ENCODE assay signal across 23 mouse cellular contexts in the genomic region with DNA sequence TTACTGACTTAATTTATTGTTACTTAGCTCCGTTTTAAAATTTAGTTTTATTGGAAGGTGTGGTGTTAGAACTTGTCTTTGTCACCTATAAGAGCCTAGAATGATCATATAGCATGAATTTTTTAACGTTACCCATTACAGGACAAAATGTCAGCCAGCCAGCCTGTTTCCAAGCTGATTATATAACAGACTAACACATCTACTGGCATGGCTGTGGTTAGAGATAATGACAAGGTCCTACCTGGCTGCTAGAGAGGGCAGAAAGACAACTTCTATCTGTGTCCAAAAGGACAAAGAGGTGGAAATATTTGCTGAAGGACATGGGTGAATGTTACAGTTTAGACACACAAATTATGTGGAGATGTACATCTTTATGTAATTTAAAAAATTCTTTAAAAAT.
A peak's percentile ranks its signal among the peaks of the same experiment; 100 is the strongest.
DNase-seq lines count a peak whose midpoint lies in the region; ATAC-seq lines count a peak whose summit lies in the region.
"Had no signal": no experiment of that assay in that cellular context is flagged by ENCODE, and none has a peak within 500 bp of the region (broad histone marks: within the 10 kb centered on the region; RNA-seq: fewer than 3 reads in every experiment).

No protein-coding gene starts in this region.

- no peaks in the 10 kb centered on the region for H3K36me3 ChIP-seq in liver, embryonic 16.5 days (ENCODE audit: control insufficient read depth, insufficient read depth)
- H3K36me3 ChIP-seq: embryonic facial prominence, embryonic 10.5 days; embryonic facial prominence, embryonic 13.5 days; heart, embryonic 10.5 days; heart, embryonic 13.5 days; hindbrain, embryonic 12.5 days; hindbrain, embryonic 15.5 days had no signal

- DNase-seq in adrenal gland, adult (ENCODE audit: inconsistent age in 2 of 2, low spot score in 1 of 2): no peak
- no peak for DNase-seq in cerebellum, postnatal 10 days
- DNase-seq: adrenal gland, postnatal 10 days; adrenal gland, postnatal 36 days; cerebellum, adult 18-20 months; cerebellum, adult 9-10 months; cerebellum, postnatal 25 days; forebrain, postnatal 0 days; gastrocnemius, postnatal 36 days; heart, adult 2 months; heart, postnatal 14 days had no signal

- no peaks in the 10 kb centered on the region for H3K27me3 ChIP-seq in liver, embryonic 16.5 days (ENCODE audit: control insufficient read depth, insufficient read depth, low read depth, low read length)
- H3K27me3 ChIP-seq: embryonic facial prominence, embryonic 13.5 days; heart, embryonic 13.5 days; hindbrain, embryonic 12.5 days; hindbrain, embryonic 15.5 days had no signal

- H3K4me2 ChIP-seq in liver, embryonic 16.5 days (ENCODE audit: low read depth, low read length): no peak overlapping the region
- H3K4me2 ChIP-seq: embryonic facial prominence, embryonic 13.5 days; heart, embryonic 13.5 days; hindbrain, embryonic 12.5 days; hindbrain, embryonic 15.5 days had no signal

- 46% methylated on average over 2 of the region's 2 CpGs for WGBS in liver, embryonic 16.5 days (ENCODE audit: insufficient replicate concordance)

- no peaks in the 10 kb centered on the region for H3K4me1 ChIP-seq in liver, embryonic 16.5 days (ENCODE audit: control insufficient read depth, low read depth, low read length)
- H3K4me1 ChIP-seq: embryonic facial prominence, embryonic 10.5 days; embryonic facial prominence, embryonic 13.5 days; heart, embryonic 10.5 days; heart, embryonic 13.5 days; hindbrain, embryonic 12.5 days; hindbrain, embryonic 15.5 days had no signal

- H3K4me3 ChIP-seq in liver, embryonic 16.5 days (ENCODE audit: low read depth, low read length): no peak overlapping the region
- H3K4me3 ChIP-seq: embryonic facial prominence, embryonic 10.5 days; embryonic facial prominence, embryonic 13.5 days; heart, adult 2 months; heart, embryonic 10.5 days; heart, embryonic 13.5 days; hindbrain, embryonic 12.5 days; hindbrain, embryonic 15.5 days had no signal

- H3K9me3 ChIP-seq in liver, embryonic 16.5 days (replicated peaks; ENCODE audit: control insufficient read depth, low read length): no peaks in the 10 kb centered on the region
- H3K9me3 ChIP-seq: embryonic facial prominence, embryonic 10.5 days; embryonic facial prominence, embryonic 13.5 days; heart, embryonic 10.5 days; heart, embryonic 13.5 days; hindbrain, embryonic 12.5 days; hindbrain, embryonic 15.5 days had no signal

- H3K9ac ChIP-seq in liver, embryonic 16.5 days (ENCODE audit: low read depth, low read length): no peak overlapping the region
- H3K9ac ChIP-seq: embryonic facial prominence, embryonic 13.5 days; forebrain, postnatal 0 days; heart, embryonic 13.5 days; hindbrain, embryonic 12.5 days; hindbrain, embryonic 15.5 days had no signal

- ATAC-seq in erythroblast, adult 5-6 weeks (replicated peaks; ENCODE audit: low FRiP score, poor library complexity, severe bottlenecking): peak; percentile 74; the same call in 1 of the 2 replicates
- ATAC-seq in erythroid progenitor cell, adult 5-6 weeks (replicated peaks; ENCODE audit: low FRiP score, poor library complexity, severe bottlenecking): peak; percentile 59; the same call in 1 of the 2 replicates
- ATAC-seq in liver, embryonic 16.5 days (ENCODE audit: low read depth): peak; percentile 60; the same call in 1 of the 2 replicates
- ATAC-seq in megakaryocyte-erythroid progenitor cell, adult 5-6 weeks (replicated peaks; ENCODE audit: low FRiP score, low TSS enrichment, poor library complexity, severe bottlenecking): peak; percentile 78
- ATAC-seq: CD4-positive, CD25-positive, alpha-beta regulatory T cell, adult 4 months; forebrain, embryonic 14.5 days; forebrain, postnatal 0 days had no signal

- no peak overlapping the region for H3K27ac ChIP-seq in liver, embryonic 16.5 days (ENCODE audit: low read length)
- H3K27ac ChIP-seq: embryonic facial prominence, embryonic 10.5 days; embryonic facial prominence, embryonic 13.5 days; heart, adult 2 months; heart, embryonic 10.5 days; heart, embryonic 13.5 days; hindbrain, embryonic 12.5 days; hindbrain, embryonic 15.5 days had no signal
